Mouse (Mus musculus): Measurements from ENCODE around the gene Vasp.

GRCm38 (mm10) chr7:19306819-19307738, 35.5 kb upstream of the Vasp start:
- TF ChIP-seq USF1 (IDR thresholded peaks at IDR 0.05; ENCODE audit: low read depth) (no peak), POLR2A (IDR thresholded peaks at IDR 0.05; ENCODE audit: insufficient read length, low read depth) (no peak)

Measured in myocyte (in vitro differentiated cells).